Mouse (Mus musculus) myocyte (in vitro differentiated cells): ENCODE results near the gene Tmem63b.

Experiments used
- CEBPB ChIP-seq: IDR thresholded peaks from 2 replicates; pipeline ENCODE4 v1.6.1; 2011; ENCODE audit warnings: mild to moderate bottlenecking, moderate library complexity; ENCODE audit not compliant: poor library complexity, insufficient read depth, severe bottlenecking
- E2F4 ChIP-seq: IDR thresholded peaks from one replicate; pipeline ENCODE4 v1.6.1; 2011; ENCODE audit warnings: mild to moderate bottlenecking, control low read depth, moderate library complexity; ENCODE audit not compliant: insufficient read depth
- MAX ChIP-seq: IDR thresholded peaks from one replicate; pipeline ENCODE4 v1.6.1; 2011; ENCODE audit warnings: low read depth, mild to moderate bottlenecking, control low read depth
- MYOD1 ChIP-seq, 3 experiments: IDR thresholded peaks; one replicate each; pipeline ENCODE4 v1.6.1; 2011; ENCODE audit warnings: control low read depth in 2 of 3, low read depth in 2 of 3, mild to moderate bottlenecking in 2 of 3, moderate library complexity in 1 of 3; ENCODE audit not compliant: insufficient read length in 2 of 3, control insufficient read depth in 1 of 3
- MYOG ChIP-seq, 3 experiments: IDR thresholded peaks; one replicate each; pipeline ENCODE4 v1.6.1; 2011; ENCODE audit warnings: control low read depth in 2 of 3, low read depth in 2 of 3, mild to moderate bottlenecking in 2 of 3; ENCODE audit not compliant: insufficient read length in 2 of 3, control insufficient read depth in 1 of 3, insufficient read depth in 1 of 3
- POLR2A ChIP-seq: IDR thresholded peaks from one replicate; pipeline ENCODE4 v1.6.1; 2011; ENCODE audit warnings: low read depth, mild to moderate bottlenecking, control low read depth, moderate library complexity; ENCODE audit not compliant: insufficient read length
- POLR2AphosphoS2 ChIP-seq: IDR thresholded peaks from one replicate; pipeline ENCODE4 v1.6.1; 2011; ENCODE audit warnings: low read depth, control low read depth; ENCODE audit not compliant: insufficient read length
- SRF ChIP-seq: IDR thresholded peaks from one replicate; pipeline ENCODE4 v1.6.1; 2011; ENCODE audit warnings: low read depth; ENCODE audit not compliant: control insufficient read depth, insufficient read length
- TCF12 ChIP-seq: IDR thresholded peaks from one replicate; pipeline ENCODE4 v1.6.1; 2011; ENCODE audit warnings: mild to moderate bottlenecking, control low read depth; ENCODE audit not compliant: poor library complexity, insufficient read depth, severe bottlenecking
- TCF3 ChIP-seq: IDR thresholded peaks from one replicate; pipeline ENCODE4 v1.6.1; 2011; ENCODE audit warnings: low read depth, control low read depth; ENCODE audit not compliant: insufficient read length
- USF1 ChIP-seq: IDR thresholded peaks from one replicate; pipeline ENCODE4 v1.6.1; 2011; ENCODE audit warnings: low read depth, mild to moderate bottlenecking, control low read depth, moderate library complexity

DNA sequence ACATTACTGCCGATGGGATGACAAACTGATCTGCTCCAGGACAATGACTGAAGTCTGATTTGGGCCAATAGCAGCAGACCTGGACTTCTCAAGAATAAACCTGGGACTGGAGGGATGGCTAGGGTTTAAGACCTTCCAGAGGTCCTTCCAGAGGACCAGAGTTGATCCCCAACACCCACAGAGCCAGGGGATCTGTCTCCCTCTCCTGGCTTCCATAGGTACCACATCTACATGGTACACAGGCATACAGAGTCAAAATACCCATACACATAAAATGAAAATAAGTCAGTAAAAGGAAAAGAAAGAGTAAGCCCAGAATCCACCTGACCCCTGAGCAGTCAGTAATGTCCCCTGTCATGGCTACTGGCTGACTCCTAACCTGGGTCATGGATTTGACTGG lies 14.9 kb downstream of the Tmem63b start:
- TF ChIP-seq POLR2AphosphoS2 (no peak), SRF (no peak), POLR2A (no peak), USF1 (no peak), E2F4 (no peak), MAX (no peak), TCF3 (no peak), MYOG (IDR thresholded peaks at IDR 0.05; ENCODE audit: control insufficient read depth in 1 of 3, insufficient read depth in 1 of 3, insufficient read length in 2 of 3, low read depth in 2 of 3) (no peak), CEBPB (no peak), MYOD1 (IDR thresholded peaks at IDR 0.05; ENCODE audit: control insufficient read depth in 1 of 3, insufficient read length in 2 of 3, low read depth in 2 of 3) (no peak), TCF12 (no peak)
